Mouse (Mus musculus): ENCODE measurements around the gene Zbtb46.

Zbtb46 gene

DNA sequence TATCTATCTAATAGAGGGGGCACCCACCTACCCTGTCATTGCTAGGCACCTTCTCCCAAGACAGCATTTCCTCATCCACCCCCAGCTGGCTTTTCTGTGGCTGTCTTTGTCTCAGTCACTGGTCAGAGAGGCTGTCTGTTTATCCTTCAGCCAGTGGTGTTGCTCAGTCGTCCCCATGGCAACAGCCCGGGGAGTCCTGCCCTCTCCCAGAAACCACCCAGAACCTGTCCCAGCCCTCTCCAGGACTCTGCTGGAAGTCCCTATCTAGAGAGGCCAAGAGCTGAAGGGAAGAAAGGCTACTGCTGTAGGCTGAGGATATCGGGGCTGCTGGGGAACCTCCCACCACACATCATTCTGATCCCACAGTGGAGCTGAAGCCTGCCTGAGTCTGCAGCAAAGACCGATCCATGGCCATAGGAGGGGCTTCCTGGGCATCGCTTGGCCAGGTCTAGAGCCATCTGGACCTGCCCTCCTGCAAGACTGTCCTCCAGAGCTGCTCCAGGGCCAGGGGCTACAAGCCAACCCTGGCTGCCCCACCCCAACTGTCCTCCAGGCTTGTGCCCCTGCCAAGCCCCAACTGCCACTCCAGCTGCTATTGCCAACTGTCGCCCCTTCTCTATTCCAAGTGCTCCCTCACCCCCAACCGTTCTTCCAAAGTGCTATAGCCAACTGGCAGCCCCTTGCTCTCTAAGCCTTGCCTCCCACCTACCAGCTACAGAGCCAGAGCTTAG is 3.9 kb upstream of the Zbtb46 start:
- DNase-seq (ENCODE audit: low spot score) = no peak

- no peak for DNase-seq (ENCODE audit: low spot score)
These were observed 3.4 kb upstream of the Zbtb46 start for GRCm38 (mm10) chr2:181462604-181463003.

- DNase-seq (ENCODE audit: low spot score) = no peak
These were observed 2.4 kb upstream of the Zbtb46 start for GRCm38 (mm10) chr2:181461536-181462100.

- DNase-seq (ENCODE audit: low spot score) = no peak
These were observed 721 bp upstream of the Zbtb46 start for GRCm38 (mm10) chr2:181459673-181460621.

- no peak for DNase-seq (ENCODE audit: low spot score)
These were observed 644 bp downstream of the Zbtb46 start for GRCm38 (mm10) chr2:181458411-181459152.

- no peak for DNase-seq (ENCODE audit: low spot score)
These were observed 1.4 kb downstream of the Zbtb46 start for GRCm38 (mm10) chr2:181457831-181458230.

- no peak for DNase-seq (ENCODE audit: low spot score)
These were observed 3.3 kb downstream of the Zbtb46 start for GRCm38 (mm10) chr2:181455899-181456298.

GRCm38 (mm10) chr2:181453274-181453673 is 6.0 kb downstream of the Zbtb46 start:
- DNase-seq (ENCODE audit: low spot score) = no peak

DNA sequence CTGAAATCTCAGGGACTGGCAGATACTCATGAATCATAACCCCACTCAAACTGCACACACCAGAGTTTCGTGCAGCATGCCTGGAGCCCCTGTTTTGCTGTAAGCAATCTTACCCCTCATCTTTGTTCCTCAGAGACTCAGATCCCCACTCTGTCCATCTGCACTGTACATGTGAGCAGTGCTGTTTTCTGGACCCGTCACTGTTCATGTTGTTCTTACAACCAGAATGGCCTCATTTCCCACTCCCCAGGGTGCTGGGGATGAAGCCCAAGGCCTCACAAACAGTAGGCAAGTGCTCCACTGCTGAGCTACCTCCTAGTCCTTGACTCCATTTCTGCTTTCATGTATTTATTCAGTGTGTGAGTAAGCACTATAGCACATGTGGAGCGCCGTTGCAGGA is 7.0 kb downstream of the Zbtb46 start:
- DNase-seq (ENCODE audit: low spot score) = no peak

DNA sequence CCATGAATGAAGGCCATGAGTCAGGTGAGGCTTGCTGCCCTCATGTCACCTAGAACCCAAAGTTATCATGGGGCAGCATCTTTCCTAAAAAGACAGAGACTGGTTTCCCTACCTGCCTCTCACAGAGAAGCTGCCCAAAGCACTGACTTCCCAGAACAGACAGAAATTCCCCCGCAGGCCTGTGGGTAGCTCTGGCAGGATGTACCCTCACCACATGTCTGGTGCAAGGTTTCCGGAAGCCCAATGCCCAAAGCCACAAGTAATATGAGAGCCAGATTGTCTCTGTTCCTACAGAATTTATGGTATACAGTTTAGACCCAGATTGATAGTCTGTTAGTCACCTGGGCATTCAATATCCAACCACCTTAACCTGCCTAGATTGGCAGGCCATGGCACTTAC is 16.2 kb downstream of the Zbtb46 start:
- DNase-seq (ENCODE audit: low spot score) = no peak

DNA sequence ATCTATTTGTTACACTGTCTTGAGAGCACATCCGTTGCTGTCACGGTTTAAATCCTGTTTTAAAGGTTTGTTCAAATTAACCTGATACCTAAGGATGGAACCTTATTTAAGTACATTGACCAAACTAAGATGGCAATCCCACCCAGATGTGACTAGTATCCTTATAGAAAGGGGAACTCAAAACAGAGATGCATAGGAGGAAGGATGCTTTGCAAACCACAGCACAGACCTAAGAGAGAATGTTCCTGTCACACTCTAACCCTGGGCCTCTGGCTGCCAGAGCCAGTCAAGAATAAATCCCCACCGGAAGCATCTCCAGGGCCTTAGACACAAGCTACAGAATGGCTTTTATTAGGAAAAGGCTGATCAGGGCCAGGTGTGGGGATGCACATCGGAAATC is 21.1 kb downstream of the Zbtb46 start:
- DNase-seq (ENCODE audit: low spot score) = no peak

DNA sequence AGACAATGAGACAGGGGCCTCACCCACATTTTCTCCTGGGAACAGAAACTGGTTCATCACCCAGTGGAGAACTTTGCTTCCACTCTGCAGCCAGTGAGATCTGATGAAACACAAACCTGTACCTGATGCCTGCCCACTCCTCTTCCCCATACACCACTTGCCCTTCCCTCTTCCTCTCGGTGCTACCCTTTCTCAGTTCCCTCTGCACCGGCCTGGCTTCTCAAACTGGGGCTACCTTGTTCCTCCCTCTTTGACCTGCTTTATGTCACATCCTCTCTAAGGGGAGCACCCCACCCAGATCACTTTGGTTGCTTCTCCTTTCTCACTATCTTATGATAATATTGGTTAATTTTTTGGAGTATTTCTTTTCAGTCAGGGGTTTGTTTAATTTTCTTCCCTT is 23.0 kb downstream of the Zbtb46 start:
- no peak for DNase-seq (ENCODE audit: low spot score)

DNA sequence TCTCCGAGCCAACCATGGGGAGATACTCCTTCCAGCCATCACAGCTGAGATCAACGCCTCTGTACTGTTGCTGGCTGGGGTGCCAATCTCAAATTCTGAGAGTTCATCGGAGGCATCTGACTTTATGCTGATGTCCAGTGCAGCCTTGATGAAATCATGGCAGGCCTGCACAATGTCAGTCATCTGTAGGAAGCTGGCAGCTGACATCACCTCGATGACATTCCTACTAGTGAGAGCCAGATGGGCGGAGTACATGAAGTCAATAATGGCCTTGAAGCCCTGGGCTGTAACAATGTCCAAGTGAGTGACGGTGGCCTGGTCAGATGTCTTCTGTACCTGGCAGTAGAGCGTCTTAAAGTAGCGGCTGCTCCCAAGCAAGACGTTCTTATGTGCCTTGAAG is 35.4 kb downstream of the Zbtb46 start:
- no peak for DNase-seq (ENCODE audit: low spot score)

DNA sequence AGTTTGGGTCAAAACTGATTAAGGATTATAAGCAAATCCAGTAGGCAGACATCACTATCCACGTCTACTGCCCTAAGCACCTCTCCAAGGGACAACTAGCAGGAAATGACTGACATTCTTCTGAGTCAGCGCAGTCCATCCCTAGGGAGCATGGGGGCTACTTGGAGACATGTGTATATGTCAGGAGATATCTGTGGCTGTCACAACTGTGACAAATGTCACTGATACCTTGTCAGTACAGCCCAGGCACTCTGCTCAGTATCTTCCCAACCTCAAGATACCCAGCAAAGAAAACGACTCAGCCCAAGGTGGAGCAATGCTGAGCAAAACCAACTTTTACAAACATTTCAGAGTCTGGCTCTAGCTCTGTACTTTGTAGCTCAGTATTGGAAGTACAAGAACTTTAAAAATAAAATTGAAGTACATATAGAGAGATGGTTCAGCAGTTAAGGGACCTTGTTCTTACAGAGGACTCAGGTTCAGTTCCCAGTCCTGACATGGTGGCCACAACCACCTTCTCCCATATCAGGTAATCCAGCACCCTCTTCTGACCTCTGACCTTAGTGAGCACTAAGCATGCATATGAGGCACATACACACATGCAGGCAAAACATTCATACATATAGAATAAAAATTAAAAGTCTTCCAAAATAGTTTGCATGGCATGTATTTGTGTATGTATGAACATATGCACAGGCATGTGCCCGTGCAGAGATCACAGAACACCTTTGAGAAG is 38.2 kb downstream of the Zbtb46 start:
- DNase-seq (ENCODE audit: low spot score) = no peak

DNA sequence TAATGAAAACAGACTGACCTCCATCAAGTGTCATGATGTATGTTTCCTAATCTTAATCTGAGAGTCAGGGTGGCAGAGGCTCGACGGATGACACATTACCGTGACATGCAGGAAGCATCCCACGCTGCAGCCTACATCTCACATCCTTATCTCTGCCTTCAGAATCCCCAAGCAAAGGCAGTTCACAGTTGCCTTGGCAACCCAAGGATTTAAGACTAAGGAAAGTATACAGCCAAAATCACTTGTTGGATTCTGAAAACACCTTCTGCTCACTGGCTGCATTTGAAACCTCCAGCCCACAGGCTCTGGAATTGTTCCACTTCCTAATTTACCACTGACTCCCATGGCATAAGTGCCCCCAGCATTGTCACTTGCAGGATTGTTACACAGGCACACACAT is 38.8 kb downstream of the Zbtb46 start:
- DNase-seq (ENCODE audit: low spot score) = peak; percentile 20

- DNase-seq (ENCODE audit: low spot score) = no peak
These were observed 39.9 kb downstream of the Zbtb46 start for GRCm38 (mm10) chr2:181419359-181419758.

DNA sequence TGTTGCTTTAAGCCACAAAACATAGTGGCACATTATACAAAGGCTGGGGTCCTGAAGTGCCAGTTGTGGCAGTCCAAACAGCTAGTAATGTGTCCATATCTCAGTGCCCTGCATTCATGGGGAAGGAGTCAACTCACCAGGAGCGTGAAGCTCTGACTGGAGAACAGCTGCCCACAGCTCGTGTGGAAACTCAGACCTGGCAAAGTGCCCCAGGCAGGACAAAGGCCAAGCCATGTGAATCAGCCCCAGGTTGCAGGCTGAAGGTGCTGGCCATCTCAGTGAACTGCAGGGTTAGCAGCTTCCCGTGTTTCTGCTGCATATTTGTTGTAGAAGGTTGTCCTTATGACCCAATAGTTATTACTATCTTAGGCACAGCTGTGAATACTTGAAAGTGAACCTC is 43.3 kb downstream of the Zbtb46 start:
- no peak for DNase-seq (ENCODE audit: low spot score)

GRCm38 (mm10) chr2:181413141-181413540 is 46.1 kb downstream of the Zbtb46 start:
- DNase-seq (ENCODE audit: low spot score) = no peak

GRCm38 (mm10) chr2:181410760-181411473 is 48.3 kb downstream of the Zbtb46 start:
- DNase-seq (ENCODE audit: low spot score) = peak; percentile 27

GRCm38 (mm10) chr2:181409643-181410042 is 49.6 kb downstream of the Zbtb46 start:
- no peak for DNase-seq (ENCODE audit: low spot score)

- DNase-seq (ENCODE audit: low spot score) = no peak
These were observed 55.5 kb downstream of the Zbtb46 start for GRCm38 (mm10) chr2:181403722-181404121.

All from layer of hippocampus, adult 9-10 months (tissue).